Mouse (Mus musculus) liver, embryonic 14.5 days (tissue): ENCODE measurements around the gene Cacna2d2. TPM values are rescaled to one million over a fixed set of nuclear protein-coding genes. Genes with fewer than 3 reads are reported as not detected.

Source experiments
- ATAC-seq: fragments of 200-750 bp; cut with Nextera tagmentation; 2 replicates; pipeline ENCODE4 v1.8.0; 2017; ENCODE audit warnings: moderate number of reproducible peaks, mild to moderate bottlenecking, moderate library complexity; ENCODE audit not compliant: insufficient read depth
- DNase-seq, 3 experiments: peaks; one replicate each; pipeline ENCODE4 v3.0.0-alpha.2; 2012 to 2013; ENCODE audit warnings: low read depth in 3 of 3, low spot score in 3 of 3
- H3K27ac ChIP-seq: fragments of 300-500 bp; sonication (generic); 2 replicates; pipeline ENCODE4 v1.5.1; 2014; ENCODE audit warnings: moderate library complexity, mild to moderate bottlenecking, control low read depth, inconsistent platforms
- H3K27me3 ChIP-seq: fragments of 300-500 bp; sonication (generic); 2 replicates; pipeline ENCODE4 v1.6.1; 2014; ENCODE audit warnings: mild to moderate bottlenecking, low read length, moderate library complexity; ENCODE audit not compliant: control insufficient read depth, insufficient read depth
- H3K36me3 ChIP-seq: fragments of 300-500 bp; sonication (generic); replicated peaks from 2 replicates; pipeline ENCODE4 v1.6.1; 2014; ENCODE audit warnings: low read depth; ENCODE audit not compliant: control insufficient read depth, insufficient read depth
- H3K4me1 ChIP-seq, 2 experiments: fragments of 200-500 bp in 1 of 2; fragments of 300-500 bp in 1 of 2; sonication (generic) in 1 of 2; replicated peaks; 2 replicates each; pipeline ENCODE4 v1.6.1; 2012 to 2014; ENCODE audit warnings: antibody characterized with exemption in 1 of 2, inconsistent platforms in 1 of 2, low read length in 1 of 2; ENCODE audit not compliant: control insufficient read depth in 2 of 2, insufficient read depth in 2 of 2
- H3K4me2 ChIP-seq: fragments of 300-500 bp; sonication (generic); 2 replicates; pipeline ENCODE4 v1.6.1; 2014; ENCODE audit warnings: low read depth, mild to moderate bottlenecking, control low read depth, moderate library complexity
- H3K4me3 ChIP-seq, 2 experiments: fragments of 200-500 bp in 1 of 2; fragments of 300-500 bp in 1 of 2; sonication (generic) in 1 of 2; 2 replicates each; pipeline ENCODE4 v1.5.1; 2012 to 2014; ENCODE audit warnings: low read depth in 2 of 2, low read length in 2 of 2, mild to moderate bottlenecking in 2 of 2, control low read depth in 1 of 2, inconsistent platforms in 1 of 2, moderate library complexity in 1 of 2; ENCODE audit not compliant: insufficient read depth in 1 of 2
- H3K9ac ChIP-seq: fragments of 300-500 bp; sonication (generic); replicated peaks from 2 replicates; pipeline ENCODE4 v1.6.1; 2014; ENCODE audit warnings: mild to moderate bottlenecking, control low read depth, moderate library complexity
- H3K9me3 ChIP-seq: fragments of 300-500 bp; sonication (generic); 2 replicates; pipeline ENCODE4 v1.6.1; 2016; ENCODE audit warnings: low read length, mixed read lengths; ENCODE audit not compliant: control insufficient read depth
- CTCF ChIP-seq: IDR thresholded peaks from 2 replicates; pipeline ENCODE4 v1.5.1; 2016; ENCODE audit warnings: antibody characterized with exemption, low read depth, control low read depth
- EP300 ChIP-seq: IDR thresholded peaks from 2 replicates; pipeline ENCODE4 v1.6.1; 2016; ENCODE audit warnings: antibody characterized with exemption, low read depth
- WGBS: fragments of 180-500 bp; shearing (Covaris S2); extraction: QIAGEN DNeasy Blood & Tissue Kit; methylation state at CpG from one replicate; pipeline ENCODE4 v1.1.7; 2014; ENCODE audit not compliant: insufficient replicate concordance; 5-methylcytosine and 5-hydroxymethylcytosine counted together
- polyA plus RNA-seq, 2 experiments: library from polyadenylated mRNA; depleted of rRNA in 1 of 2; stranded (reverse) in 1 of 2; unstranded in 1 of 2; fragments of >200 nt; fragmentation: Nextera tagmentation in 1 of 2; extraction: Ambion mirVana in 1 of 2; gene quantifications; 2 replicates each; pipeline versions ENCODE4 v1.2.1 to v1.2.3; 2012 to 2014

Cacna2d2 gene
- polyA plus RNA-seq, 2 experiments, result 0.06 TPM; not detected in 1

DNA sequence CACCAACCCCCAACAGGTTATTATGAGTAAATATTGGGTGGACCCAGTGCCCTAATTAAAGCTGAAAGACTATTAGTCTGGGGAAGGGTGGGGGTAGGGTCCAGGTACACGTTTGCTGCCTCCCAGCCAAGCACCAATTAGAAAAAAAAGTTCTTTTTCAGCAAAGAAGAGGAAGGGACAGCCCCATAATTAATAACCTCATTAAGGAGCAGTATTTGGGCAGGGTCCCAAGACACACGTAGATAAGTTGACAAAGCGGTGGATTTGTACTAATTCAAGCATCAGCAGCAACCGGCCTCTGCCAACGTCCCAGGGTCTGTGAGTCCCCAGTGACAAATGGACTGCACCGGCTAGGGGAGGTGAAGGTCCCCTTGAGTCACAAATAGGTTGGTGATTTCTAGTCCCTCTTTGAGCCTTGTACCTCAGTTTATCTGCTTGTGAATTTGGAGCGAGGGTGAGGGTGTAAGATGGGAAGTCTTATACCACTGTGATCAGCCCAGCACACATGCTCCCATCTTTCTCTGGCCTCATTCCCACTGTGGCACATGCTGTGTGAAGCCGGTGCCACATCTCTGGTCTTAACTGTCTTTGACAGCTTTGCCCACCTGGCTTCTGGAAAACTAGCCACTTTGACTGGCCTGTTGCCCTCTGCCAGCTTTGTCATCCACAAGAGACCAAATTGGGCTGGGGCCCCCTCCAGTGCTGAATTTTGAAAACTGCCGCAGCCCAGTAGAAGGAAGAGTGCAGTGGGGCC, 20.3 kb downstream of the Cacna2d2 start:
- Histone ChIP-seq H3K36me3 (no peaks in the 10 kb centered on the region), H3K9ac (no peak overlapping the region), H3K27me3 (no peaks in the 10 kb centered on the region), H3K4me3 (no peak overlapping the region), H3K9me3 (no peaks in the 10 kb centered on the region), H3K4me1 (no peaks in the 10 kb centered on the region), H3K27ac (no peak overlapping the region), H3K4me2 (no peak overlapping the region)
- ATAC-seq, result no peak
- TF ChIP-seq CTCF (no peak), EP300 (no peak)
- WGBS, result 63% methylated on average over 9 of the region's 9 CpGs
- DNase-seq, result no peak

DNA sequence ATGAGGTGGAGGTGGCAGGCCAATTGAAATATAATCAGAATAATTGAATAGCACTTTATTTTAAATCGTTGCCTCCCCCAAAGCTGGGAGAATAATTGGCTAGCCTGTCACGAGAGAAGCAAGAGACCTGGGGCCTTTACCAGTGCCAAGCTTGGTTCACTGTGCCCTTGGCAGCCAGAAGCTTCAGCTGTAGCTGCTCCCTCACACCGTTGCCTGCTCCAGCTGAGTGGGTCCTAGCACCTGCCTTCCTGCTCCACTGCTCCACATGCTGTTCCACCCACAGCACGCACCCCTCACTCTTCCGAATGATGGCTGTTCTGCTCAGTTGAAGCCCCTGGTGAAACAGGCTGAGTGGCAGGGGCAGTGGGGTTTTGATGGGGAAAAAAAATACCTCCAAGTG, 21.5 kb downstream of the Cacna2d2 start:
- no peak for DNase-seq
- H3K9ac ChIP-seq, result no peak overlapping the region
- H3K36me3 ChIP-seq, result no peaks in the 10 kb centered on the region
- H3K4me2 ChIP-seq, result no peak overlapping the region
- H3K9me3 ChIP-seq, result no peaks in the 10 kb centered on the region
- H3K4me3 ChIP-seq, result no peak overlapping the region
- no peak for ATAC-seq
- H3K4me1 ChIP-seq, result no peaks in the 10 kb centered on the region
- no peaks in the 10 kb centered on the region; the same call in none of the 2 replicates for H3K27me3 ChIP-seq
- TF ChIP-seq EP300 (no peak), CTCF (no peak)
- no peak overlapping the region for H3K27ac ChIP-seq
- 62% methylated on average over 5 of the region's 5 CpGs for WGBS

DNA sequence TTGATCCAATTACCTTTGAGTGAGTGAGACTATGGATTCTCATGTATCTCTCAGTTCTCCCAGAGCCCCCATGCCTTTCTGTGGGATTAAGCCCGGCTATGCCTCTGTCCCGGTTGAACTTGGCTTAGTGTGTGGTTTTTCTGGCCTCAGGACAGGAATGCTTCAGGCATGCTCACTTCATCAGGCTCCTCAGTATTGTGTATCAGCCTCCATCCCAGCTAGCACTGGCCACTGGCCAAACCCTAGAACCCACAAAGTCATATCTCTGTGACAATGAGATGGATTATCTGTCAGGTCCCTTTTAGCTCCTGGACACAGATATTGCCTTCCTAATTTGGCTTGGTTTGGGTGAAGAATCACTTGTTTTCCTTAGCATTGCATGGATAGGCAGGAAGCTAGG, 23.5 kb downstream of the Cacna2d2 start:
- no peaks in the 10 kb centered on the region for H3K36me3 ChIP-seq
- H3K9me3 ChIP-seq, result no peaks in the 10 kb centered on the region
- H3K4me3 ChIP-seq, result no peak overlapping the region
- no peak for DNase-seq
- H3K4me1 ChIP-seq, result no peaks in the 10 kb centered on the region
- TF ChIP-seq EP300, result no peak
- no peak for TF ChIP-seq CTCF
- H3K27ac ChIP-seq, result no peak overlapping the region
- H3K9ac ChIP-seq, result no peak overlapping the region
- H3K27me3 ChIP-seq, result no peaks in the 10 kb centered on the region; the same call in none of the 2 replicates
- no peak overlapping the region for H3K4me2 ChIP-seq
- WGBS, result 45% methylated on average over 2 of the region's 2 CpGs
- ATAC-seq, result no peak

DNA sequence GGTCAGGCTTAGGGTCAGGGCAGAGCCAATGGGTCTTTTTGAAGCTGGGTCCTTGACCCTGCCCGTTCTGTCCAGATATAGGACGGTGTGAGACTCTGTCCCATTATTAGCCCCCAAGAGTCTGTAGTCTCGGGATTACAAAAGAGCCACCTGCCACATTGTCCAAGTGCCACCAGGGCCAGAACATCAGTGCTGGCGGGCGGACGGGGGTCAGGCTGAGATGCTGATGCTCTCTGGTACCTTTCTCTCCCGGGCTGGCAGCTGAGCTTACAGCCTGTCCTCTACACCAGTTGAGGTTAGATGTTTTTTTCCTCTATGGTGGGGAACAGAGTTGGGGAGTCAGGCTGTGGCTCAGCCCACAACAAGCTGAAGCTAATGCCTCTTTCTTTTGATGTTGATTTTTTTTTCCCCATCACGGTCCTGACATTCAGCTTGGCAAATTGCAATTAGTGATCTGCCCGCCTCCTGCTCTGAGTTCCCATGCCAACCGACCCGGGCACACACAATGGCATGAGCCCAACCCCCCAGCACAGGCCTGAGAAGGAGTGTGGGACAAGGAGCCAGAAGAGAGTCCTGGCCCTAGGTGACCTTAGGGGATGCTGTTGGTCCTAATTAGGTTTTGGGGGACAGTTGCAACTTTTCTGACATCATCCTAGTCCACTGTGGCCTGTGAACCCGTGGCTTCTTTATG, 25.2 kb downstream of the Cacna2d2 start:
- Histone ChIP-seq H3K9ac (no peak overlapping the region), H3K4me1 (no peaks in the 10 kb centered on the region), H3K27ac (no peak overlapping the region), H3K36me3 (no peaks in the 10 kb centered on the region), H3K4me3 (no peak overlapping the region), H3K27me3 (no peaks in the 10 kb centered on the region; the same call in none of the 2 replicates), H3K4me2 (no peak overlapping the region), H3K9me3 (no peaks in the 10 kb centered on the region)
- WGBS, result 51% methylated on average over 12 of the region's 12 CpGs
- ATAC-seq, result no peak
- TF ChIP-seq EP300 (no peak), CTCF (no peak)
- DNase-seq, result no peak

DNA sequence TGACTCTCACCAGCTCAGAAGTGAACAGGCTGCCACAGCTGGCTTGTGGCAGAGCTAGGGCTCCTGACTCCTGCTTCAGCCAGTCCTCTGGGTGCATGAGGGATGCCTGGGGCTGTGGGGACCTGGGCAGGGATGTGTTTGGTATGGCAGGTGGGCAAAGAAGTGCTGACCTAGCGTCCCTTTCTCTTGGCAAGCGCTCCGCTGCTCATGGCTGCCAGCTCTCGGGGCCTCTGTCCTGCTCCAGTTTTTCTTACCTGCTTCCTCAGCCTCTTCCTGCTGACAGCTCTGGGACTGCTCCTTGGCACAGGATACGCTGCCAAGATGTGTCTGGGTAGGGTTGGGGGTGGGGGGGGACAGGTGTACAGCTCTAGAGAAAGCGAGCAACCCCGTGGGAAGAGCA, 28.5 kb downstream of the Cacna2d2 start:
- Histone ChIP-seq H3K36me3 (no peaks in the 10 kb centered on the region), H3K9ac (no peak overlapping the region), H3K4me1 (no peaks in the 10 kb centered on the region), H3K4me3 (no peak overlapping the region), H3K4me2 (no peak overlapping the region), H3K9me3 (no peaks in the 10 kb centered on the region), H3K27ac (no peak overlapping the region), H3K27me3 (no peaks in the 10 kb centered on the region; the same call in none of the 2 replicates)
- 35% methylated on average over 5 of the region's 7 CpGs for WGBS
- ATAC-seq, result no peak
- TF ChIP-seq EP300 (no peak), CTCF (no peak)
- no peak for DNase-seq
